Mouse (Mus musculus) myocyte (in vitro differentiated cells): Measurements from ENCODE around the gene Hoxd8. TPM values are rescaled to one million over a fixed set of nuclear protein-coding genes. Genes with fewer than 3 reads are reported as not detected.

ENCODE experiments used
- H3K27me3 ChIP-seq: one replicate; pipeline ENCODE4 v1.6.1; 2011; ENCODE audit not compliant: control insufficient read depth, insufficient read depth, insufficient read length
- H3K36me3 ChIP-seq: one replicate; pipeline ENCODE4 v1.6.1; 2011; ENCODE audit not compliant: control insufficient read depth, insufficient read depth
- H3K4me2 ChIP-seq: one replicate; pipeline ENCODE4 v1.6.1; 2011; ENCODE audit warnings: low read depth, control low read depth
- H3K4me3 ChIP-seq: one replicate; pipeline ENCODE4 v1.5.1; 2011; ENCODE audit warnings: mild to moderate bottlenecking, control low read depth, moderate library complexity
- H3K79me2 ChIP-seq: one replicate; pipeline ENCODE4 v1.6.1; 2011; ENCODE audit not compliant: control insufficient read depth, insufficient read depth
- H3ac ChIP-seq: one replicate; pipeline ENCODE4 v1.6.1; 2011; ENCODE audit not compliant: control insufficient read depth, insufficient read length
- CEBPB ChIP-seq: IDR thresholded peaks from 2 replicates; pipeline ENCODE4 v1.6.1; 2011; ENCODE audit warnings: mild to moderate bottlenecking, moderate library complexity; ENCODE audit not compliant: poor library complexity, insufficient read depth, severe bottlenecking
- E2F4 ChIP-seq: IDR thresholded peaks from one replicate; pipeline ENCODE4 v1.6.1; 2011; ENCODE audit warnings: mild to moderate bottlenecking, control low read depth, moderate library complexity; ENCODE audit not compliant: insufficient read depth
- MAX ChIP-seq: IDR thresholded peaks from one replicate; pipeline ENCODE4 v1.6.1; 2011; ENCODE audit warnings: low read depth, mild to moderate bottlenecking, control low read depth
- MYOD1 ChIP-seq, 3 experiments: IDR thresholded peaks; one replicate each; pipeline ENCODE4 v1.6.1; 2011; ENCODE audit warnings: control low read depth in 2 of 3, low read depth in 2 of 3, mild to moderate bottlenecking in 2 of 3, moderate library complexity in 1 of 3; ENCODE audit not compliant: insufficient read length in 2 of 3, control insufficient read depth in 1 of 3
- MYOG ChIP-seq, 3 experiments: IDR thresholded peaks; one replicate each; pipeline ENCODE4 v1.6.1; 2011; ENCODE audit warnings: control low read depth in 2 of 3, low read depth in 2 of 3, mild to moderate bottlenecking in 2 of 3; ENCODE audit not compliant: insufficient read length in 2 of 3, control insufficient read depth in 1 of 3, insufficient read depth in 1 of 3
- POLR2A ChIP-seq: IDR thresholded peaks from one replicate; pipeline ENCODE4 v1.6.1; 2011; ENCODE audit warnings: low read depth, mild to moderate bottlenecking, control low read depth, moderate library complexity; ENCODE audit not compliant: insufficient read length
- POLR2AphosphoS2 ChIP-seq: IDR thresholded peaks from one replicate; pipeline ENCODE4 v1.6.1; 2011; ENCODE audit warnings: low read depth, control low read depth; ENCODE audit not compliant: insufficient read length
- REST ChIP-seq: IDR thresholded peaks from one replicate; pipeline ENCODE4 v1.6.1; 2011; ENCODE audit warnings: mild to moderate bottlenecking, control low read depth, moderate library complexity; ENCODE audit not compliant: insufficient read depth, insufficient read length
- SRF ChIP-seq: IDR thresholded peaks from one replicate; pipeline ENCODE4 v1.6.1; 2011; ENCODE audit warnings: low read depth; ENCODE audit not compliant: control insufficient read depth, insufficient read length
- TCF12 ChIP-seq: IDR thresholded peaks from one replicate; pipeline ENCODE4 v1.6.1; 2011; ENCODE audit warnings: mild to moderate bottlenecking, control low read depth; ENCODE audit not compliant: poor library complexity, insufficient read depth, severe bottlenecking
- TCF3 ChIP-seq: IDR thresholded peaks from one replicate; pipeline ENCODE4 v1.6.1; 2011; ENCODE audit warnings: low read depth, control low read depth; ENCODE audit not compliant: insufficient read length
- USF1 ChIP-seq: IDR thresholded peaks from one replicate; pipeline ENCODE4 v1.6.1; 2011; ENCODE audit warnings: low read depth, mild to moderate bottlenecking, control low read depth, moderate library complexity
- polyA plus RNA-seq: library from polyadenylated mRNA; unstranded; fragments of >200 nt; fragmentation: generic; extraction: Trizol; gene quantifications from one replicate; pipeline ENCODE4 v1.2.1, GENCODE M21; 2012; ENCODE audit warnings: missing spikeins

Hoxd8 gene
- polyA plus RNA-seq, 1 experiment = not detected

GRCm38 (mm10) chr2:74680561-74681398, 23.6 kb upstream of the Hoxd8 start:
- Histone ChIP-seq H3K27me3 (peaks cover 59% of the 10 kb centered on the region), H3ac (no peak overlapping the region), H3K4me2 (no peak overlapping the region), H3K36me3 (no peaks in the 10 kb centered on the region), H3K4me3 (no peak overlapping the region), H3K79me2 (no peaks in the 10 kb centered on the region)
- TF ChIP-seq REST = no peak
- no peak for TF ChIP-seq MYOG (IDR thresholded peaks at IDR 0.05; ENCODE audit: control insufficient read depth in 1 of 3, insufficient read depth in 1 of 3, insufficient read length in 2 of 3, low read depth in 2 of 3)
- no peak for TF ChIP-seq POLR2AphosphoS2

- H3K4me3 ChIP-seq = no peak overlapping the region
- no peak for TF ChIP-seq SRF
- no peak for TF ChIP-seq REST
- no peak for TF ChIP-seq POLR2A
- no peak for TF ChIP-seq MAX
- no peak for TF ChIP-seq MYOG (IDR thresholded peaks at IDR 0.05; ENCODE audit: control insufficient read depth in 1 of 3, insufficient read depth in 1 of 3, insufficient read length in 2 of 3, low read depth in 2 of 3)
- no peak for TF ChIP-seq CEBPB
- TF ChIP-seq TCF3 = no peak
- no peak for TF ChIP-seq TCF12
- TF ChIP-seq E2F4 = no peak
- no peak for TF ChIP-seq MYOD1 (IDR thresholded peaks at IDR 0.05; ENCODE audit: control insufficient read depth in 1 of 3, insufficient read length in 2 of 3, low read depth in 2 of 3)
- TF ChIP-seq POLR2AphosphoS2 = no peak
- TF ChIP-seq USF1 = no peak
Measured at GRCm38 (mm10) chr2:74681594-74682531, 22.6 kb upstream of the Hoxd8 start.

GRCm38 (mm10) chr2:74682796-74683195, 21.6 kb upstream of the Hoxd8 start:
- H3K27me3 ChIP-seq = peaks cover 49% of the 10 kb centered on the region
- H3K36me3 ChIP-seq = no peaks in the 10 kb centered on the region
- no peak overlapping the region for H3ac ChIP-seq
- TF ChIP-seq POLR2AphosphoS2 (no peak), SRF (no peak), USF1 (no peak)
- no peak overlapping the region for H3K4me3 ChIP-seq
- no peaks in the 10 kb centered on the region for H3K79me2 ChIP-seq
- no peak overlapping the region for H3K4me2 ChIP-seq

More at GRCm38 (mm10) chr2:74681594-74682531, 22.6 kb upstream of the Hoxd8 start:
- Histone ChIP-seq H3K27me3 (peaks cover 48% of the 10 kb centered on the region), H3K79me2 (no peaks in the 10 kb centered on the region), H3ac (no peak overlapping the region), H3K36me3 (no peaks in the 10 kb centered on the region), H3K4me2 (no peak overlapping the region)

DNA sequence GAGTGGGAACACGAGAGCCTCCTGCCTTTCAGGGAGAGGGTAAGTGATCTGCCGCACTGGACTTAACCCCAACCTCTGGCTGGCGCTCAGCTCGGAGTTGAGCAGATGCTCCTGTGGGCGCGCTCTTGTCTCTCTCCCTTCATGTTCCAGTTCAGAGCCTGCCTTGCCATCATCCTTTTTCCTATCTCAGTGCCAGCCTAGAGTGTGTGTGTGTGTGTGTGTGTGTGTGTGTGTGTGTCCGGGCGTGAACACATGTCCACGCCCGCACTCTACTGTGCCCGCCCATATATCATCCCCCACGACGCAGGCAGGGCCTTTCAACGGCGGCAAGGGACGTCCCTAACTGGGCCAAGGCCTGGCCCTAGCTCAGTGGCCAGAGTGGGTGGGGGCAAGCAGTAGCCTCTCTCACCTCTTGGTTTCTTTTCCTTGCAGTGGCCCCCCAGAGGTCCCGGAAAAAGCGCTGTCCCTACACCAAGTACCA, 20.9 kb upstream of the Hoxd8 start:
- Histone ChIP-seq H3K4me3 (no peak overlapping the region), H3K36me3 (no peaks in the 10 kb centered on the region), H3K27me3 (peaks cover 50% of the 10 kb centered on the region), H3K79me2 (no peaks in the 10 kb centered on the region), H3K4me2 (no peak overlapping the region), H3ac (no peak overlapping the region)
- TF ChIP-seq POLR2AphosphoS2 = no peak
- TF ChIP-seq USF1 = no peak
- TF ChIP-seq SRF = no peak
- TF ChIP-seq MYOD1 (IDR thresholded peaks at IDR 0.05; ENCODE audit: control insufficient read depth in 1 of 3, insufficient read length in 2 of 3, low read depth in 2 of 3) = no peak
- no peak for TF ChIP-seq POLR2A
- TF ChIP-seq REST = no peak
- no peak for TF ChIP-seq TCF12
- no peak for TF ChIP-seq TCF3
- TF ChIP-seq E2F4 = no peak
- no peak for TF ChIP-seq CEBPB
- no peak for TF ChIP-seq MYOG (IDR thresholded peaks at IDR 0.05; ENCODE audit: control insufficient read depth in 1 of 3, insufficient read depth in 1 of 3, insufficient read length in 2 of 3, low read depth in 2 of 3)
- TF ChIP-seq MAX = no peak
